8 mouse cellular contexts compared by ENCODE assay signal in genomic region chr15:80798367-80799073, GRCm38 (mm10).
DNase-seq lines count a peak whose midpoint lies in the region; ATAC-seq and TF ChIP-seq lines count a peak whose summit lies in the region.

No protein-coding gene starts in this region.

- H3K4me3 ChIP-seq in cortical plate, adult 2 months (ENCODE audit: insufficient read depth, low read length) = peak overlapping the region; percentile 36
- H3K4me3 ChIP-seq in megakaryocyte, embryonic 14.5 days (replicated peaks) = peak overlapping the region; percentile 93

- no peaks in the 10 kb centered on the region for H3K27me3 ChIP-seq in megakaryocyte, embryonic 14.5 days (replicated peaks)

- peak; percentile 78 for ATAC-seq in activated CD4-positive, CD25-positive, alpha-beta regulatory T cell, adult 4 months

- peak; percentile 75 to 80 for DNase-seq in gastrocnemius, adult 8-10 months (ENCODE audit: low spot score in 2 of 2)
- peak; percentile 94 for DNase-seq in hindlimb bud, embryonic 11.5 days (ENCODE audit: extremely low spot score, low read depth, low spot score)
- peak; percentile 81 to 94 for DNase-seq in left cerebral cortex, adult 8-10 months (ENCODE audit: low spot score in 2 of 2)
- DNase-seq in right cerebral cortex, postnatal 10 days (ENCODE audit: low spot score in 2 of 2) = peak; percentile 95 to 98
- DNase-seq in urinary bladder, postnatal 25 days (ENCODE audit: low spot score) = peak; percentile 75

- TF ChIP-seq POLR2A in cortical plate, adult 2 months (IDR thresholded peaks at IDR 0.05; ENCODE audit: extremely low read depth, insufficient read depth, low read length) = peak; percentile 98

- H3K27ac ChIP-seq in cortical plate, adult 2 months (ENCODE audit: insufficient read depth, low read length) = no peak overlapping the region

- peaks cover 7% of the 10 kb centered on the region; the same call in 1 of the 2 replicates for H3K4me1 ChIP-seq in cortical plate, adult 2 months (ENCODE audit: control insufficient read depth, insufficient read depth, low read length)
- H3K4me1 ChIP-seq in megakaryocyte, embryonic 14.5 days = peaks cover 51% of the 10 kb centered on the region

- H3K9me3 ChIP-seq in megakaryocyte, embryonic 14.5 days = no peaks in the 10 kb centered on the region

- TF ChIP-seq CTCF in cortical plate, adult 2 months (IDR thresholded peaks at IDR 0.05; ENCODE audit: extremely low read depth, insufficient read depth, low read length) = no peak

- peaks cover 3% of the 10 kb centered on the region for H3K36me3 ChIP-seq in megakaryocyte, embryonic 14.5 days (replicated peaks; ENCODE audit: low read length)
